Mouse (Mus musculus) splenic B cell, adult 2 months (primary cell): ENCODE results near the gene Fads2.

Experiments
- DNase-seq: peaks from one replicate; pipeline ENCODE4 v3.0.0-alpha.2; 2011; ENCODE audit warnings: low read depth, low spot score
- H3K27me3 ChIP-seq: 2 replicates; pipeline ENCODE4 v1.6.1; 2012; ENCODE audit warnings: mild to moderate bottlenecking, low read length, moderate library complexity, mixed read lengths; ENCODE audit not compliant: control insufficient read depth, poor library complexity, insufficient read depth, severe bottlenecking
- H3K36me3 ChIP-seq: 2 replicates; pipeline ENCODE4 v1.6.1; 2012; ENCODE audit warnings: mild to moderate bottlenecking, low read length, moderate library complexity, mixed read lengths; ENCODE audit not compliant: control insufficient read depth, poor library complexity, insufficient read depth, severe bottlenecking

The Fads2 gene

DNA sequence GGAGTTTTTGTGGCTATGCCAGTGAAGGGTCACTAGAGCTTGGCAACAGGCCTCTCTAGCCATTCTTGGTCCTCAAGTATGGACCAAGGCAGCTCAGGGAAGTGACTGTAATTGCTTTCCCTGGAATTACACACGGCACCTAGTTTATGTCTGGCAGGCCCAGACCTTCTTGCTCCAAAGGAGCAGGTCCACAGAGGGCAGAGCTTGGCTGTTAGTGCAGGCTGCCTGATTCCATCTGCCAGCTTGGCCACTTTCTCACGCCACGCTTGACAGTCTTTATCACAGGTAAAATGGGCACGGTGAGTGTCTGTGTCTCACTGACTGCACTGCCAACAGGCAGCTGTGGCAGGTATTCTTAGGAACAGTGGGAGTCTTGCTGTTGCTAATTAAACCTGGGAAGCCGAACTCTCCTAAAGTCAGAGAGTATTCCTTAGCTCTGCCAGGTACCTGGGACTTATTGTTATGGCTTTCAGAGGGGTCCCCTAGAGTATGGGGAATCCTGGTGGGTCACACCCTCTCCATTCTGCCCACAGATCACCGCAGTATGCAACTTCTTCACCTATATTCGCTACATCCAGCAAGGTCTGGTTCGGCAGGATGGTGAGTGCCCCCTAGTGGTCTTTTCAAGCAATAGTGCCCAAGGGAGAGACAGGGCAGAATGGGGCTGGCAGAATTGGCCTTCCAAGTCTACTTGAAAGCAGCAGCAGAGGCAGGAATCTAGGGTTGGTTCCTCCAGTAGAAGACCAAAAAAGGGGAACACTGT, 68.2 kb downstream of the Fads2 start:
- H3K36me3 ChIP-seq = no peaks in the 10 kb centered on the region
- H3K27me3 ChIP-seq = no peaks in the 10 kb centered on the region
- peak; percentile 80 for DNase-seq

DNA sequence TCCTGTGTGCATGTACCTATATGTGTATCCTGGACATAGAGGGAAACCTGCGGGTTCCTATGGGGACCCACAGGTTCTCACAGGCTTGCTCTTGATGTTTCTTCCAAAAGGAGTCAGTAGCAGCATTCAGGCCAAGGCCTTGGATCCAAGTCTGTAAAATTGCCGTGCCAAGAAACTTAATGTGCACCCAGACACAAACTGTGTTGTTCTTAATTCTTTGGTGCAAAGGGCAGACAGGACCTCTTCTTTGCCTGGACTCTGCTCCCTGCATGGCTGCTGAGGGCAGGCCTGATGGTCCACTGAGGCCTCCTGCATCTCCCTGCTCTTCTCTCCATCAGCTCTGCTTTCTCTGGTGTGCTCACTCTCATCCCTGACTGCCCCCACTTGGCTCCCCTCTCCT, 71.8 kb downstream of the Fads2 start:
- no peak for DNase-seq
- Histone ChIP-seq H3K27me3 (no peaks in the 10 kb centered on the region), H3K36me3 (no peaks in the 10 kb centered on the region)

DNA sequence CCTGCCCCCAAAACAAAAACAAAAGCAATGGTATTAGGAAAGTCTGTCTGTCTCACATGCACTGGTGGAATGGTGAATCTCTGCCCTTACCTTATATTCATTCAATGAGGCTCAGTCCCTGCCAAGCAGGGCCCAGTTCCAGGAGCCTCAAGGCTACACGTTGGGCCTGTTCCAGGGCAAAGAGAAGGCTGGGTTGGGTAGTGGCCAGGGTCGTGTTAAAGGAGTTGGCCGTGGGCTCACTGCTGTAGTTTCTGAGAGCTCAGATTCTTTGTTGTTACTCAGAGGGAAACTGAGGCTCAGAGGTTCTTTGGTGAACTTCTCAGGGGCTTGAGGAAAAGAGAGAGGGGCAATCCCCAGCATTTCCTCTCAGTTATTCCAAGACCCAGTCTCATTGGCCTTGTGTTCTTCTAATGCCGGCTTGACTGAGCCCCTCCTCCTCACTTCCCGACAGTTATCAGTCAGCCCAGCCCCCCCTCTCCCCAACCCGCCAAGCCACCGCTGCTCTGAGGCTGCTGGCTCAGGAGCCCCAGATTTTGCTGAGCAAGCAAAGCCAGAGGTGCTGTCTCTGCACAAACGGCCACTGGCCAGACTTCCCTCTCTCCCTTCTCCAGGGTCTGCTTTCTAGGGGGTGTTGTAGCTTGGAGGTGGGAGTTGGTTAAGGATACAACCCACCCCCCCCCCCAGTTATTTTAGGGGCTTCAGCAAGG, 76.2 kb downstream of the Fads2 start:
- DNase-seq = no peak
- Histone ChIP-seq H3K36me3 (no peaks in the 10 kb centered on the region), H3K27me3 (no peaks in the 10 kb centered on the region)

DNA sequence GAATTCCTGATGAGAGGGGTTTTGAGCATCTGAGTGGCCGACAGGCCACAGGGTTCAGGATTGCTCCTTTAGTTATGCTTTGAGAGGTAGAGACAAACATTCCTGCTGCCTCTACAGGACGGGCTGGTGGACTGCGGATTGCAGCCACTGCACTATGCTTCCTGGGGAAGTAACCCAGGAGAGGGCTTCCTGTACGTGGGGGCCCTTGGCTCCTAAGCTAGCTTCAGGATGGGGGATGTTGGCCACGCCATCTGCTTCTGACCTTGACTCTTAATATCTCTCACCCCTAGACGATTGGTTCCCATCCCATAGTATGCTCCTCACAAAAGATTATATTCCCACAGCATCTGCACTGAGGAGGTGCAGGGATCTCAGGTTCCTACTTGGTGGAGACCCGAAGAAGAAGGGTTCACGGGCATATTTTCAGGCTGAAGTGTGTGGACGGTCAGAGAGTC, 78.2 kb downstream of the Fads2 start:
- H3K36me3 ChIP-seq = no peaks in the 10 kb centered on the region
- DNase-seq = no peak
- no peaks in the 10 kb centered on the region for H3K27me3 ChIP-seq

DNA sequence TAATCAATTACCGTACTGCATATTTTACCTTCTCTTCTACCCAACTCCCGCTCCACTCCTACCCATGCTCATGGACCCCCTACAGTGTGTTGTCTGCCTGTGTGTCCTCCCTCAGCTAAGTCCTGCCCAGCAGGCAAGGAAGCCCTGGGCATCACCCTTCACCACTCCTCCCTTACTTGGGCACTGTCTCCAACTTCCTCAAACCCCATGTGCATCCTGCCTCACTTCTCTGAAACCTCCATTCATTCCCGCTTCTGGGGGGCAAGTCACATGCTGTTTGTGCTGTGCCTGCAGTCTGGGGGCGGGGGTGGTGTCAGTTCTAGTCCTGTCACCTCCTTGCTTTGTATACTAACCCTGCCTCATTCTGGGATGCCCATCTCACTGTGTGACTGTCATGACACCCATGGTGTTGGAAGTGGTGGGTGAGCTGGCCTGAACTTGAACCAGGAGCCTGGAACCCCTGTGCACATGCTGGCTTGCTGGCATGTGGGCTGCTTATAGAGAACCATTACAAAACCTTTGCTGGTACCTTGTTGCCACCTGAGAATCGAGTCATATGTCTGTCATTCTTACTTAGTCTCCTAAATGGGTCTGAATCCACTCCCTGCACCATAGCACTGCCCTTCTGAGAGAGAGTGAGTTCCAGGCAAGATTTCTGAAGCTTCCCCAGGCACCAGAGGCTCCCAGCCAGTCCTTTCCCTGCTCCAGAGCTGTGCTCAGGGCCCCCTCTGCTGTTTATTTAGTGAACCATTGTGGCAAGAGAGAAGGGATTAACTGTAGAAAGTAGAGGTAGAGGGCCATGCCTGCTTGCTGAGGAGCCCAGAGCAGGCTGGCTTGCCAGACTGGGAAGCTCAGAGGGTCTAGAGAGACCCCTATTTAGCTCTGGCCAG, 78.9 kb downstream of the Fads2 start:
- DNase-seq = no peak
- Histone ChIP-seq H3K36me3 (no peaks in the 10 kb centered on the region), H3K27me3 (no peaks in the 10 kb centered on the region)

DNA sequence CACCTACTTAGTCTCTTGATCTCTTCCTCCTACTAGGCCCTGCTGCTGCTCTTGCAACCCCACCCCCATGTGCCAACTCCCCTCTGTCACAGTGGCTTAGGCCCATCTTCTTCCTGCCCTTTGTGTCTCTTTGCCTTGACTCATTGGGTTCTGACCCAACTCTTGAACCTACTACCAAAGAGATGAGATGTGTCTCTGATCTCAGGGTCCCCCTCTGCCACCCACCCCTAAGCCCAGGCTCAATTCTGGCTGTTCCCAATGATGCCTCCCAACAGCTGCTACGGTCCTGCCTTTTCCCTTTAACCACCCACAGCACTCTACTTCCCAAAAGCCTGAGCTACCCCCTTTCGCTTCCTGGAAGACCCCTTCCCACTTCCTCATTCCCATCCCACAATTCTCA, 79.6 kb downstream of the Fads2 start:
- H3K36me3 ChIP-seq = no peaks in the 10 kb centered on the region
- DNase-seq = no peak
- H3K27me3 ChIP-seq = no peaks in the 10 kb centered on the region

DNA sequence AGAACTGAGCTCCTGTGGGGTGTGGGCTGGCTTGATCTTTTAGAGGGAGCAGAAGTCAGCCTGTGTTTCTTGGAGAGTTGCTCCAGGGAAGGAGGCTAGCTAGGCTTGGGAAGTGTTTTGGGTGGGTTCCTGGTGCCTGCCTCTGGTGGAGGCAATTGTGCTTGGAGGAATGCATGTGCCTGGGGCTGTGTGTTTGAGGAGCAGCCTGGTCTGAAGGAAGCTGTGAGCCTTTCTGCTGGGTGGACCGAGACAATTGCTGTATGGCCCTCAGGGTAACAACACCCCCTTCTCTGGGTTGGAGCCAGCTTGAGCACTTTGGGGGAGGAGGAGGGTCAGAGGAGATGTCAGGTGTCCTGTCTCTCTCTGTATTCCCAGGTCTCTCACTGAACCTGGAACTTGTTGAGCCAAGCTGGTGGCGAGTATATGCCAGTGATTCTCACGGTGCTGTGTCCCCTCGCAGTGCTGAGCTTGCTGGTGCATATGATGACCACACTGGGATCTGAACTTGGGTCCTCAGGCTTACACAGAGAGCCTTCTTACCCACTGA, 82.3 kb downstream of the Fads2 start:
- no peaks in the 10 kb centered on the region for H3K36me3 ChIP-seq
- no peak for DNase-seq
- H3K27me3 ChIP-seq = no peaks in the 10 kb centered on the region

DNA sequence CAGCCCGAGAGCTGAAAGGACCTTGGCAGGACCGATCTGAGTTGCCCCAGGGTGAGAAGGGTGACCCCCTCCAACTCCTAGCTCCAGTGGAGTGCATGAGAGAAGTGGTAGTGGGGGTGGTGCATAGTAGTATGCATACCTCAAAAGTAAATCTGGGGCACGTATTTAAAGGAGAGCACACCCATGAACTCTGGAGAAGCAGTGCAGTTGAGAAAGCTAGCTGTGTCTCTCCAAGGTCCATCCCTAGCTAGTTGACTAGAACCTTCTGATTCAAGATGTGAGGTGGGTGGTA, 83.1 kb downstream of the Fads2 start:
- Histone ChIP-seq H3K36me3 (no peaks in the 10 kb centered on the region), H3K27me3 (no peaks in the 10 kb centered on the region)
- DNase-seq = no peak

DNA sequence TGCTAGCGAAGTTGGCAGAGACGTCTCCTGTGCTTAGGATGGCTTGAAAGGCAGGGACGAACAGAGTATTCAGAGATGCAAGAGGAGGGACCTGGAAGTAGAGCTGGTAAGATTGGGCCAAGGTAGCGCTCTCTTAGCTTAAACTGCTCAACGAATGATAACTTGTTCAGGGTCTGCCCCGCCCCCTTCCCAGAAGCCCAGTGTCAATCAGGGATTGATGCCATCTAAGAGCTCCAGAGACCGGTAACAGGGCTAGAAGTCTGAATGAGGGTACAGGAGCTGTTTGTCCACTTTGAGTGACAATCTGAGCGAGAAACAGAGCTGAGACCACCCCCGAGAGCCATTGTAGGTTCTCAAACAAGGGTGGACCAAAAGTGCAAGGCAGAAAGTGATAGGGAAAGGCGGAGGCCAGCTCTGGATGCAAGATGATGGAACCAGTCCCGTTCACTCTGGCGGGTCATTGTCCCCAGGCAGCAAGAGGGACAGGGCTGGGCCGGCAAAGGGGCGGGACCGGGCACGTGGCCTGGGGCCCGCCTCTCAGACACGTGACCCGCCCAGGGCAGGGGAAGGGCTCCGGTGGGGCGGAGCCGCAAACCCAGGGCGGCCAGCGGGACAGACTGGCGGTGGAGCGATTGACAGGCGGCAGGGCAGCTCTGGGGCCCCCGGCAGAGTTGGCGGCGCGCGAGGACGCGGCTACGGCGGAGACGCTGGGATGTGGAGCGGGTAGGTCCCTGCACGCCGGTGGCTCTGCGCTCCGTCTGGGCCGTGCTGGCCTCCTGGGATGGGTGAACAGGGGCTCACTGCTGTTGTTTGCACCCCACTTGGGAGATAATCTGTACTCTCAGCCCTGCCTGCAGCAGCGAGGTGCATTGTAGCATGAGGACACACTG, 83.7 kb downstream of the Fads2 start:
- DNase-seq = peak; percentile 62

DNA sequence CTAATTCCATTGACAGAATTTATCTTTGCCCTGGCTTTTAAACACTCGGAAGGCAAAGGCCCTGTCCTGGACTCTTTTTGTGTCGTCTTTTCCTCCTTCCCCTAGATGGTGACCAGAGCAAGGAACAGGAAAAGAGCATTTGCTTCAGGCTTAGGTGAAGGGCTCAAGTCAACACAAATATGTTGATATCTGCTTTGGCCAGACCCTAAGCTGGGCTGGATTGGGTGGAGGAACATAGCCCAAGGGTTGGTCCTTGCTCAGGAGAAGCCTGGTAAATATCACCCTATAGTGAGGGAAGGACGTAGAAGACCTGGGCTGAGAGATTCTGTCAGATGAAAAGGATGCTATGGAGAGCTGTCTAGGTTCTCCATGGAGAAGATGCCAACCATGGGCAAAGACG, 85.4 kb downstream of the Fads2 start:
- Histone ChIP-seq H3K36me3 (no peaks in the 10 kb centered on the region), H3K27me3 (no peaks in the 10 kb centered on the region)
- DNase-seq = no peak

More for the DNA sequence above, 83.7 kb downstream of the Fads2 start:
- H3K27me3 ChIP-seq = no peaks in the 10 kb centered on the region
- no peaks in the 10 kb centered on the region for H3K36me3 ChIP-seq

DNA sequence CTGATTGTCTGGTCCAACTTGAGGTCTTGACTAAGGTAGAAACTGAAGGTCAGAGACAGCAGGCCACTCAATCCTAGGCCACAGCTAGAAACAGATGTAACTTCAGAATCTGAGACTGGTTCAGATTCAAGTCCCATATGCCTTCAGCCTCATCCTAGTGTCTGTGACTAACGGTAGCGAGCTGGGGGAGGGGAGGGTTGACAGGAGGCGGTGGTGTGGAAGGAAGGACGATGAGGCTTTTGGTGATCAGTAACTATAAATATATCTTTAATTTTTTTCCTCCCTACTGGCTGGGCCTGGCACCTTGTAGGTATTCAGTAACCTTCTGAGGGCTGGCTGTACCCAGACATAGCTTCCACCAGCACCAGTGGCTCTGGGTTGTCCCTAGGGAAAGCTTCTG, 86.1 kb downstream of the Fads2 start:
- DNase-seq = no peak
- Histone ChIP-seq H3K27me3 (no peaks in the 10 kb centered on the region), H3K36me3 (no peaks in the 10 kb centered on the region)

DNA sequence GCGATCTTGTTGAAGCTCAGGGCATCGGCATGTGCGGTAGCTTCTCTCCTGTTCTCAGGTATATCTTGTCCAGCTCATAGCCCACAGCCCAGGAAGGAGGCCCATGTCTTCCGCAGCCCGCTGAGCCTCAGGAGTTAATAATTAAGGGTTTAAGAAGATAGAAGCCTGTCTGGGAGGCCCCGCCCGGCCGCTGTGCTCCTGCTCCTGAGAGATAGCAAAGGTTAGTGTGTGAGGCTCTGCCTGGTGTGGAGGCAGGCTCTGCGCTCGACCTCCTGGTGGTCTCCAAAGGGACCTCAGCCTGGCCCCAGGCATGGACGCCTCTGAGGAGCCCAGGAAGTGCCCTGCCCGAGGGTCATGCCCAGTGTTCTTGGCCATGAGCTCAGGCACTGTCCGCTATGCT, 86.7 kb downstream of the Fads2 start:
- H3K36me3 ChIP-seq = no peaks in the 10 kb centered on the region
- H3K27me3 ChIP-seq = no peaks in the 10 kb centered on the region
- DNase-seq = no peak

DNA sequence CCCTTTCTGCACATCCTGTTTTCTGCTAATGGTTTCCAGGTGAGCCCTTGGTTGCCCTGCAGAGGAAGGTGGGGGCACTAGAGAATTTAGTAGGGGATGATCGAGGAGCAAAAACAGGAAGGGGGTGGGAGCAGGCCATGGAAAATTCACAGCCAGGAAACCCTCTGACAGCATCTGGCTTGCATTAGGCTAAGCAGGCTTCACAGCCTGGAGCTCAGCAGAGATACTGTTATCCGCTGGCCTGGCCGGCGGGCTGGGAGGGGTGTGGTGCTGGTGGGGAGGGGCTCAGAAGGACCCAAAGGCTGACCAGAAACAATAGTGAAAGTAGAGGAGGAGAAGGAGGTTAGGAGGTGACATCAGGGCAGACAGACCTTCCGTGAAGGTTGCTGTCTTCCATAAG, 87.6 kb downstream of the Fads2 start:
- DNase-seq = no peak
- no peaks in the 10 kb centered on the region for H3K27me3 ChIP-seq
- no peaks in the 10 kb centered on the region for H3K36me3 ChIP-seq

DNA sequence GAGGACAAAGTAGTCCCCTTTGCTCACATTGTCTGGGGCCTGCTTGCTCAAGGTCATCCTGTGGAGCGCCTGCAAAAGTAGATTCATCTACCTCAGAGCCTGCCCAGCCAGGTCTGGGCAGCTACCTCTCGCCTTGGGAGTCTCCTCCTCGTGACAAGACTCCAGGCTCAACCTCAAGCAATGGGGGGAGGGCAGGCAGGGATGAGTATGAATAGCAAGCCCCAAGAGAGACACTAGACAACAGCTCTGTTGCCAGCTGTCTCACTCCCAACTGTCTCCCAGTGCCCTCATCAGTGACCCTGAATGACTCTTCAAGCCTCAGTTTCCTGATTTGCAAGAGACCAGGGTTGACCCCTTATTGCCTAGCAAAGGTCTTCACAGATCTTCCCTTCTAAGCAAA, 88.2 kb downstream of the Fads2 start:
- no peaks in the 10 kb centered on the region for H3K27me3 ChIP-seq
- no peak for DNase-seq
- H3K36me3 ChIP-seq = no peaks in the 10 kb centered on the region
